24 mouse cellular contexts compared by ENCODE assay signal in genomic region chr2:20912348-20913018, GRCm38 (mm10). TPM values are rescaled to one million over a fixed set of nuclear protein-coding genes. Genes with fewer than 3 reads are reported as not detected.
DNase-seq lines count a peak whose midpoint lies in the region; ATAC-seq and TF ChIP-seq lines count a peak whose summit lies in the region.
"Had no signal": no experiment of that assay in that cellular context is flagged by ENCODE, and none has a peak within 500 bp of the region (broad histone marks: within the 10 kb centered on the region; RNA-seq: fewer than 3 reads in every experiment).

No protein-coding gene starts in this region.

- TF ChIP-seq EP300 in liver, postnatal 0 days (IDR thresholded peaks at IDR 0.05; ENCODE audit: low read depth) = no peak

- TF ChIP-seq POLR2A in liver, adult 2 months (IDR thresholded peaks at IDR 0.05; ENCODE audit: extremely low read depth, insufficient read depth, low read length) = no peak

- peaks cover 5% of the 10 kb centered on the region; the same call in 1 of the 2 replicates for H3K36me3 ChIP-seq in liver, adult 2 months (ENCODE audit: control insufficient read depth, insufficient read depth, low read length)
- peaks cover 8% of the 10 kb centered on the region; the same call in 1 of the 2 replicates for H3K36me3 ChIP-seq in liver, postnatal 0 days (replicated peaks; ENCODE audit: insufficient read depth, low read length)
- H3K36me3 ChIP-seq: intestine, embryonic 15.5 days had no signal

- H3K79me2 ChIP-seq in liver, adult 2 months (ENCODE audit: control insufficient read depth, insufficient read depth, low read length) = peaks cover 12% of the 10 kb centered on the region; the same call in 1 of the 2 replicates

- H3K9me3 ChIP-seq in liver, postnatal 0 days (ENCODE audit: low read length) = no peaks in the 10 kb centered on the region
- H3K9me3 ChIP-seq: G1E; heart, embryonic 13.5 days; hindbrain, embryonic 10.5 days; intestine, embryonic 15.5 days; midbrain, embryonic 12.5 days; neural tube, embryonic 15.5 days had no signal

- 0 out of 2 replicates have a peak, but pooled peaks have one; percentile 8 for ATAC-seq in frontal cortex, adult (ENCODE audit: low TSS enrichment)
- ATAC-seq in liver, postnatal 0 days = no peak
- ATAC-seq: forebrain, embryonic 14.5 days; intestine, embryonic 15.5 days had no signal

- no peak overlapping the region for H3K4me3 ChIP-seq in liver, adult 2 months (ENCODE audit: insufficient read depth, low read depth, low read length)
- H3K4me3 ChIP-seq in liver, postnatal 0 days (ENCODE audit: low read depth, low read length) = no peak overlapping the region
- H3K4me3 ChIP-seq: heart, embryonic 13.5 days; hindbrain, embryonic 10.5 days; intestine, embryonic 15.5 days; midbrain, embryonic 12.5 days; neural tube, embryonic 15.5 days had no signal

- no peaks in the 10 kb centered on the region for H3K27me3 ChIP-seq in liver, adult 2 months (ENCODE audit: control insufficient read depth, insufficient read depth, low read length)
- no peaks in the 10 kb centered on the region for H3K27me3 ChIP-seq in liver, postnatal 0 days (ENCODE audit: insufficient read depth, low read length)
- H3K27me3 ChIP-seq: CH12.LX; heart, embryonic 13.5 days; intestine, embryonic 15.5 days; midbrain, embryonic 12.5 days; neural tube, embryonic 15.5 days had no signal

- peaks cover 7% of the 10 kb centered on the region; the same call in 1 of the 2 replicates for H3K4me1 ChIP-seq in liver, adult 2 months (ENCODE audit: control insufficient read depth, insufficient read depth, low read length)
- H3K4me1 ChIP-seq in liver, postnatal 0 days (ENCODE audit: insufficient read depth) = no peaks in the 10 kb centered on the region
- H3K4me1 ChIP-seq: hindbrain, embryonic 10.5 days; intestine, embryonic 15.5 days; midbrain, embryonic 12.5 days; neural tube, embryonic 15.5 days had no signal

- intact Hi-C loops in heart, postnatal 14 days (cut with DNase I) = no loop called here

- DNase-seq in frontal cortex, postnatal 10 days (ENCODE audit: low spot score in 2 of 2) = no peak
- peak; percentile 32 to 53 for DNase-seq in heart, adult 9 months (ENCODE audit: low spot score in 2 of 2)
- DNase-seq in heart, postnatal 14 days = no peak
- DNase-seq in liver, adult 2 months (ENCODE audit: extremely low read depth, low read depth, low spot score) = peak; percentile 92
- DNase-seq in liver, postnatal 0 days = no peak
- DNase-seq in fibroblast of lung, adult 2 months (ENCODE audit: low read depth) = peak; percentile 70
- no peak for DNase-seq in right cerebral cortex, postnatal 4 days
- DNase-seq: adrenal gland, postnatal 10 days; B cell, adult 2 months; cerebellum, adult 11-12 months; gastrocnemius, postnatal 36 days; lung, adult 18-20 months; lung, postnatal 14 days; right cerebral cortex, postnatal 14 days had no signal

- H3K4me2 ChIP-seq in liver, postnatal 0 days (ENCODE audit: low read depth, low read length) = no peak overlapping the region
- H3K4me2 ChIP-seq: heart, embryonic 13.5 days; intestine, embryonic 15.5 days; liver, embryonic 11.5 days; midbrain, embryonic 12.5 days; neural tube, embryonic 15.5 days had no signal

- 66% methylated on average over 11 of the region's 11 CpGs for WGBS in liver, adult 2 months
- 90% methylated on average over 11 of the region's 11 CpGs for WGBS in liver, postnatal 0 days (ENCODE audit: insufficient replicate concordance)

- H3K9ac ChIP-seq in liver, adult 2 months (ENCODE audit: low read depth, low read length) = no peak overlapping the region
- no peak overlapping the region for H3K9ac ChIP-seq in liver, postnatal 0 days (replicated peaks)
- H3K9ac ChIP-seq: heart, embryonic 13.5 days; intestine, embryonic 15.5 days; midbrain, embryonic 12.5 days; neural tube, embryonic 15.5 days had no signal

- no peak for TF ChIP-seq CTCF in liver, adult 2 months (IDR thresholded peaks at IDR 0.05; ENCODE audit: low read depth, low read length)
- TF ChIP-seq CTCF in liver, postnatal 0 days (IDR thresholded peaks at IDR 0.05; ENCODE audit: low read depth) = no peak

- H3K27ac ChIP-seq in liver, adult 2 months (replicated peaks; ENCODE audit: insufficient read depth, low read depth, low read length) = peak overlapping the region; percentile 90
- no peak overlapping the region for H3K27ac ChIP-seq in liver, postnatal 0 days (ENCODE audit: low read depth)
- H3K27ac ChIP-seq: hindbrain, embryonic 10.5 days; intestine, embryonic 15.5 days; midbrain, embryonic 12.5 days; neural tube, embryonic 15.5 days had no signal

RNA-seq across cellular contexts. Expression of gene Arhgap21, which starts 56.2 kb away (rescaled TPM):
- 10 to 100 TPM; 84.5 to 91.7 TPM for total RNA-seq in heart, postnatal 14 days (2021)
- 19.2 and 25.7 TPM in 2 replicates for total RNA-seq in liver, adult 2 months (2014; rRNA removed)
- polyA plus RNA-seq in liver, adult 2 months (2012; rRNA removed) = 6.0 and 7.2 TPM in 2 replicates
- 4.5 and 5.5 TPM in 2 replicates for polyA plus RNA-seq in liver, postnatal 0 days (2015; fragmentation: Nextera tagmentation; extraction: Ambion mirVana)

Comparison
In these comparisons a context has a peak if more than half of its experiments do, and no peak if none do; other contexts are left out.
1. DNase-seq: peak in heart, adult 9 months (2 of 2), liver, adult 2 months (single experiment) and fibroblast of lung, adult 2 months (single experiment); none in frontal cortex, postnatal 10 days (0 of 2), heart, postnatal 14 days (0 of 2), liver, postnatal 0 days (single experiment) and right cerebral cortex, postnatal 4 days (single experiment).